In the genomic region with DNA sequence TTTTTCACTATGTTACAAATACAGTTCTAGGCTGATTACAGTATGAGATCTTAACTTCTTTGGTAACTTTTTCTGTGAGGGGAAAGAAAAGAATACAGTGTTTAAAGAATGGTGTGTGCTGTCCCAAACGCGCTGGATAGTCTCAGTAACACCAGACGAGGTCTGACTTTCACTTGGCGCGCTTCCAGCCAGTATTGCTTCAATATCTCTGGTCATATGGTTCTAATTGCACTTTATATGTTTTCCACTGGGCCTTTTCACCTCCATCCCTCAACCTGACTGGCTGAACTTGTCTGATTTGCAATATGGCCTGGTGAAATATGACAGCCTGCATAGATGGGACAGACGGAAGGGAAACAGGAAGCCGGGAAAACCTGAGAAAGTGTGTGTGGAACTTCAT, we compare ENCODE assay signal across 7 mouse cellular contexts. TPM values are rescaled to one million over a fixed set of nuclear protein-coding genes. Genes with fewer than 3 reads are reported as not detected.
A peak's percentile ranks its signal among the peaks of the same experiment; 100 is the strongest.
DNase-seq lines count a peak whose midpoint lies in the region; ATAC-seq lines count a peak whose summit lies in the region.

No protein-coding gene starts in this region.

- no peaks in the 10 kb centered on the region for H3K27me3 ChIP-seq in heart, embryonic 11.5 days (ENCODE audit: control insufficient read depth, insufficient read depth, low read length)
- H3K27me3 ChIP-seq in neural tube, embryonic 14.5 days (ENCODE audit: control insufficient read depth, insufficient read depth, low read length): no peaks in the 10 kb centered on the region

- H3K4me2 ChIP-seq in heart, embryonic 11.5 days: peak overlapping the region; percentile 88
- peak overlapping the region; percentile 56 for H3K4me2 ChIP-seq in neural tube, embryonic 14.5 days (ENCODE audit: low read depth, low read length)

- no peak for ATAC-seq in heart, embryonic 11.5 days (replicated peaks; ENCODE audit: insufficient number of reproducible peaks, low FRiP score, low TSS enrichment)
- ATAC-seq in neural tube, embryonic 14.5 days (ENCODE audit: low read depth): no peak
- ATAC-seq in megakaryocyte, adult 5-6 weeks (ENCODE audit: poor library complexity, severe bottlenecking): no peak

- 44% methylated on average over 7 of the region's 7 CpGs for WGBS in heart, embryonic 11.5 days (ENCODE audit: insufficient replicate concordance)
- 38% methylated on average over 7 of the region's 7 CpGs for WGBS in neural tube, embryonic 14.5 days

- H3K36me3 ChIP-seq in heart, embryonic 11.5 days (ENCODE audit: control insufficient read depth, insufficient read depth, low read length): no peaks in the 10 kb centered on the region
- H3K36me3 ChIP-seq in neural tube, embryonic 14.5 days (ENCODE audit: control insufficient read depth, insufficient read depth, low read length): no peaks in the 10 kb centered on the region

- DNase-seq in urinary bladder, postnatal 14 days (ENCODE audit: low spot score): peak; percentile 18
- no peak for DNase-seq in urinary bladder, adult 2 months (ENCODE audit: low spot score)
- peak; percentile 59 to 66 for DNase-seq in kidney, postnatal 4 days
- no peak for DNase-seq in layer of hippocampus, adult 18-20 months (ENCODE audit: low spot score in 2 of 2)

- H3K9ac ChIP-seq in heart, embryonic 11.5 days (ENCODE audit: low read depth, low read length): peak overlapping the region; percentile 52; the same call in 1 of the 2 replicates
- H3K9ac ChIP-seq in neural tube, embryonic 14.5 days (replicated peaks; ENCODE audit: low read depth, low read length): no peak overlapping the region

- peaks cover 35% of the 10 kb centered on the region for H3K4me1 ChIP-seq in heart, embryonic 11.5 days (ENCODE audit: control insufficient read depth, insufficient read depth, low read length)
- H3K4me1 ChIP-seq in neural tube, embryonic 14.5 days (ENCODE audit: control insufficient read depth, insufficient read depth, low read length): 0 out of 2 replicates have a peak, but pooled peaks cover 3% of the 10 kb centered on the region

- H3K9me3 ChIP-seq in heart, embryonic 11.5 days (replicated peaks; ENCODE audit: control insufficient read depth, low read length): no peaks in the 10 kb centered on the region
- H3K9me3 ChIP-seq in neural tube, embryonic 14.5 days (ENCODE audit: control insufficient read depth, low read length): no peaks in the 10 kb centered on the region

- peak overlapping the region; percentile 84 for H3K27ac ChIP-seq in heart, embryonic 11.5 days (ENCODE audit: low read depth, low read length)
- no peak overlapping the region for H3K27ac ChIP-seq in neural tube, embryonic 14.5 days (ENCODE audit: low read depth, low read length)

- H3K4me3 ChIP-seq in heart, embryonic 11.5 days (ENCODE audit: low read depth, low read length): peak overlapping the region; percentile 69
- peak overlapping the region; percentile 10 for H3K4me3 ChIP-seq in neural tube, embryonic 14.5 days (ENCODE audit: low read depth, low read length)

RNA-seq across cellular contexts. Expression of a gene that starts 2.9 kb away (rescaled TPM):
- 112 and 123 TPM in 2 replicates for polyA plus RNA-seq in urinary bladder, adult 2 months (2012; rRNA removed)
- polyA plus RNA-seq in heart, embryonic 11.5 days (2014; fragmentation: Nextera tagmentation; extraction: Ambion mirVana): 64.5 and 85.7 TPM in 2 replicates
- 34.9 and 51.0 TPM in 2 replicates for polyA plus RNA-seq in neural tube, embryonic 14.5 days (2014; fragmentation: Nextera tagmentation; extraction: Ambion mirVana)
- total RNA-seq in layer of hippocampus, adult 18-20 months (2021): 10 to 100 TPM; 19.9 to 23.4 TPM
- total RNA-seq in megakaryocyte, adult 5-6 weeks (2015): 0.41 and 0.51 TPM in 2 replicates
- 0.16 and 0.33 TPM in 2 replicates for total RNA-seq in megakaryocyte, adult 5-6 weeks (2017)

RNA-seq across cellular contexts. Expression of a gene that starts 27.2 kb away (rescaled TPM):
- 24.9 and 29.6 TPM in 2 replicates for polyA plus RNA-seq in urinary bladder, adult 2 months (2012; rRNA removed)
- polyA plus RNA-seq in heart, embryonic 11.5 days (2014; fragmentation: Nextera tagmentation; extraction: Ambion mirVana): 59.0 and 66.0 TPM in 2 replicates
- polyA plus RNA-seq in neural tube, embryonic 14.5 days (2014; fragmentation: Nextera tagmentation; extraction: Ambion mirVana): 57.7 and 62.4 TPM in 2 replicates
- total RNA-seq in layer of hippocampus, adult 18-20 months (2021): 10 to 100 TPM; 37.5 to 41.3 TPM
- total RNA-seq in megakaryocyte, adult 5-6 weeks (2015): 17.4 and 18.4 TPM in 2 replicates
- total RNA-seq in megakaryocyte, adult 5-6 weeks (2017): 23.2 and 24.7 TPM in 2 replicates

Comparison
In these comparisons a context has a peak if more than half of its experiments do, and no peak if none do; other contexts are left out.
1. DNase-seq: peak in urinary bladder, postnatal 14 days (single experiment) and kidney, postnatal 4 days (2 of 2); none in urinary bladder, adult 2 months (single experiment) and layer of hippocampus, adult 18-20 months (0 of 2).